Mouse (Mus musculus) intestine, embryonic 16.5 days (tissue): Measurements from ENCODE around the gene Smim6. TPM values are rescaled to one million over a fixed set of nuclear protein-coding genes. Genes with fewer than 3 reads are reported as not detected.

Experiments used
- ATAC-seq: fragments of 200-750 bp; cut with Nextera tagmentation; 2 replicates; pipeline ENCODE4 v1.8.0; 2017; ENCODE audit warnings: moderate TSS enrichment, moderate library complexity
- H3K27ac ChIP-seq: fragments of 300-500 bp; sonication (generic); 2 replicates; pipeline ENCODE4 v1.5.1; 2014; ENCODE audit warnings: mild to moderate bottlenecking, low read length
- H3K27me3 ChIP-seq: fragments of 300-500 bp; sonication (generic); replicated peaks from 2 replicates; pipeline ENCODE4 v1.6.1; 2014; ENCODE audit warnings: low read length, control low read depth, mixed read lengths; ENCODE audit not compliant: control insufficient read depth, insufficient read depth
- H3K36me3 ChIP-seq: fragments of 300-500 bp; sonication (generic); 2 replicates; pipeline ENCODE4 v1.6.1; 2014; ENCODE audit warnings: low read length, control low read depth; ENCODE audit not compliant: control insufficient read depth, insufficient read depth
- H3K4me1 ChIP-seq: fragments of 300-500 bp; sonication (generic); 2 replicates; pipeline ENCODE4 v1.6.1; 2014; ENCODE audit warnings: low read length, control low read depth, mixed read lengths; ENCODE audit not compliant: control insufficient read depth, insufficient read depth
- H3K4me2 ChIP-seq: fragments of 300-500 bp; sonication (generic); 2 replicates; pipeline ENCODE4 v1.6.1; 2014; ENCODE audit warnings: low read depth, low read length, control low read depth
- H3K4me3 ChIP-seq: fragments of 300-500 bp; sonication (generic); 2 replicates; pipeline ENCODE4 v1.5.1; 2014; ENCODE audit warnings: mild to moderate bottlenecking, low read length
- H3K9ac ChIP-seq: fragments of 300-500 bp; sonication (generic); 2 replicates; pipeline ENCODE4 v1.6.1; 2014; ENCODE audit warnings: low read depth, low read length
- H3K9me3 ChIP-seq: fragments of 300-500 bp; sonication (generic); 2 replicates; pipeline ENCODE4 v1.6.1; 2016; ENCODE audit warnings: low read length, control low read depth; ENCODE audit not compliant: control insufficient read depth
- WGBS: fragments of 180-500 bp; shearing (Covaris S2); extraction: QIAGEN DNeasy Blood & Tissue Kit; methylation state at CpG from one replicate; pipeline ENCODE4 v1.1.7; 2014; 5-methylcytosine and 5-hydroxymethylcytosine counted together
- polyA plus RNA-seq: library from polyadenylated mRNA; unstranded; fragments of >200 nt; fragmentation: Nextera tagmentation; extraction: Ambion mirVana; gene quantifications from 2 replicates; pipeline ENCODE4 v1.2.1, GENCODE M21; 2015

The Smim6 gene
- polyA plus RNA-seq, 1 experiment from 2014 or later, result 38.6 TPM

DNA sequence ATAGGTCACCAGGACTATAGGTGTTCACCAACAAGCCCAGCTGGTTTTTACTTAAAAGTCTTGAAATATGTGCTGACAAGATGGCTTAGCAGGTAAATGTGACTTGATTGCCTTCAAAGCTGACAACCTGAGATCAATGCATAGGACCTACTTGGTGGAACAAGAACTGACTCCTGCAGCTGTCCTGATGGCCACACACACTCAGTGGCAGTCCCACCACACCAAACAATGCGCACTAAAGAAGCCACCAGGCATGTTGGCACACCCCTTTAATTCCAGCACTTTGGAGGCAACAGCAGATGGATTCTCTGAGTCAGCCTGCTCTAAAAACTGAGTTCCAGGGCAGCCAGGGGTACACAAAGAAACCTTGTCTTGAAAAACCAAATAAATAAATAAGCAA, 10.2 kb downstream of the Smim6 start:
- Histone ChIP-seq H3K4me3 (no peak overlapping the region), H3K27me3 (no peaks in the 10 kb centered on the region), H3K9me3 (no peaks in the 10 kb centered on the region), H3K36me3 (0 out of 2 replicates have a peak, but pooled peaks cover 6% of the 10 kb centered on the region), H3K27ac (no peak overlapping the region), H3K9ac (no peak overlapping the region), H3K4me2 (no peak overlapping the region), H3K4me1 (no peaks in the 10 kb centered on the region)
- WGBS, result 95% methylated on average over 1 of the region's 1 CpGs
- no peak for ATAC-seq

GRCm38 (mm10) chr11:115929031-115929430, 17.2 kb downstream of the Smim6 start:
- Histone ChIP-seq H3K4me3 (no peak overlapping the region), H3K27me3 (no peaks in the 10 kb centered on the region), H3K9me3 (no peaks in the 10 kb centered on the region), H3K4me2 (no peak overlapping the region), H3K9ac (no peak overlapping the region), H3K27ac (no peak overlapping the region), H3K36me3 (peaks cover 3% of the 10 kb centered on the region; the same call in 1 of the 2 replicates), H3K4me1 (peaks cover 6% of the 10 kb centered on the region)
- ATAC-seq, result no peak
- WGBS, result 86% methylated on average over 8 of the region's 8 CpGs

DNA sequence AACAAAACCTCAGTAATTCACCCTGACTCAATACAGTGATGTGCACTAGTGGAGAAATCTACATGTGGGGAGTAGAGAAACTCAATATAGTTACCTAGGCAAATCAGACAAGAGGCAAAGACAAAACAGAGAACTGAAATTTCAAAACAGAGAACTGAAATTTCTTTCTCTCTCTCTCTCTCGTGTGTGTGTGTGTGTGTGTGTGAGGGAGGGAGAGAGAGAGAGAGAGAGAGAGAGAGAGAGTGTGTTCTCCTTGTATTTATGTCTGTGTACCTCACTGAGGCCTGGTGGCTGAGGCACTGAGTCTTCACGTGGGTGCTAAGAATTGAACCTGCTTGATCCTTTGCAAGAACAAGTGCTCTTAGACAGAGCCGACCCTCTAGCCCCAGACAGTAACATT, 18.0 kb downstream of the Smim6 start:
- Histone ChIP-seq H3K9me3 (no peaks in the 10 kb centered on the region), H3K4me3 (no peak overlapping the region), H3K9ac (no peak overlapping the region), H3K4me1 (peaks cover 14% of the 10 kb centered on the region), H3K36me3 (peaks cover 3% of the 10 kb centered on the region; the same call in 1 of the 2 replicates), H3K27ac (no peak overlapping the region), H3K4me2 (no peak overlapping the region), H3K27me3 (no peaks in the 10 kb centered on the region)
- no peak for ATAC-seq
- WGBS, result 68% methylated on average over 3 of the region's 3 CpGs

GRCm38 (mm10) chr11:115931235-115931634, 19.4 kb downstream of the Smim6 start:
- Histone ChIP-seq H3K27me3 (no peaks in the 10 kb centered on the region), H3K4me1 (peaks cover 15% of the 10 kb centered on the region), H3K27ac (no peak overlapping the region), H3K4me3 (no peak overlapping the region), H3K9me3 (no peaks in the 10 kb centered on the region), H3K4me2 (no peak overlapping the region), H3K36me3 (peaks cover 3% of the 10 kb centered on the region; the same call in 1 of the 2 replicates), H3K9ac (no peak overlapping the region)
- WGBS, result 72% methylated on average over 3 of the region's 3 CpGs
- no peak for ATAC-seq

- peak within 1 kb of the TSS; percentile 85 for H3K9ac ChIP-seq
- H3K4me3 ChIP-seq, result peak within 1 kb of the TSS; percentile 71
- peak; percentile 100 for ATAC-seq
- peaks cover 15% of the 10 kb centered on the region for H3K4me1 ChIP-seq
- H3K27me3 ChIP-seq, result no peaks in the 10 kb centered on the region
- H3K9me3 ChIP-seq, result no peaks in the 10 kb centered on the region
- no peak within 1 kb of the TSS for H3K27ac ChIP-seq
- under 1% methylated on average over 28 of the region's 28 CpGs for WGBS
- peak within 1 kb of the TSS; percentile 85 for H3K4me2 ChIP-seq
- H3K36me3 ChIP-seq, result no peaks in the 10 kb centered on the region; the same call in 1 of the 2 replicates
These were observed 21.4 kb downstream of the Smim6 start, which contains the start of the genes Sap30bp and Recql5 for GRCm38 (mm10) chr11:115933108-115933746. Gene Sap30bp, plus strand, starts transcription at chr11:115933282. Gene Recql5, minus strand, starts transcription at chr11:115933477.

- Histone ChIP-seq H3K27ac (no peak overlapping the region), H3K4me3 (peak overlapping the region; percentile 71), H3K4me2 (peak overlapping the region; percentile 85), H3K36me3 (no peaks in the 10 kb centered on the region; the same call in 1 of the 2 replicates), H3K4me1 (peaks cover 15% of the 10 kb centered on the region), H3K9ac (peak overlapping the region; percentile 85), H3K27me3 (no peaks in the 10 kb centered on the region), H3K9me3 (no peaks in the 10 kb centered on the region)
- WGBS, result under 1% methylated on average over 16 of the region's 16 CpGs
- ATAC-seq, result peak; percentile 59
These were observed 21.9 kb downstream of the Smim6 start for GRCm38 (mm10) chr11:115933747-115934110.

DNA sequence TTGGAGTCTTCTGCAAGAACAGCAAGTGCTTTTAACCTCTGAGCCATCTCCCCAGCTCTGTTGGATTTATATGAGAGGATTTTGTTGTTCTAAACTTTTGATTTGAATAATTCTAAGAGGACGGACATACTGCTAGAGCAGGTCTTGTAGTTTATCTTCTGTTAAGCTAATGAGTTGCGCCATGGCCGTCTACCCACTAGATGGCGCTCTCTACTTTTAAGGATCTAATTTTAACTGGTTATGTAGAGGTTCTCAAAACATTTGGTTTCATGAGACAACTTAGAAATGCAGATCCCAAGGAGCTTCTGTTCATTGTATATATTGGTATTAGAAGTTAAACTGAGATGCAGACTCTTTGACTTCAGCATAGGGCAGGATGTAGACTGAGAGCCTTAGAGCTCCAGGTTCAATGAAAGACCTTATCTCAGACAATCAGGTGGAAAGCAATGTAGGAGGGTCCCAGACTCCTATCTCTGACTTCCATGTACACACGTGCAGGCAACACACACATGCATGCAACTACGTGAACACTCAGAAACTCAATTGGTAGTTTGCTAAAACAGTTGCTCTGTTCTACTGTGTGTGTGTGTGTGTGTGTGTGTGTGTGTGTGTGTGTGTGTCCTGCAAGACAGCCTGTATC, 28.0 kb downstream of the Smim6 start:
- H3K4me3 ChIP-seq, result no peak overlapping the region
- peaks cover 4% of the 10 kb centered on the region; the same call in 1 of the 2 replicates for H3K36me3 ChIP-seq
- no peak overlapping the region for H3K4me2 ChIP-seq
- H3K9ac ChIP-seq, result no peak overlapping the region
- H3K4me1 ChIP-seq, result peaks cover under 1% of the 10 kb centered on the region
- no peaks in the 10 kb centered on the region for H3K9me3 ChIP-seq
- H3K27me3 ChIP-seq, result no peaks in the 10 kb centered on the region
- ATAC-seq, result no peak; the same call in 1 of the 2 replicates
- no peak overlapping the region for H3K27ac ChIP-seq
- WGBS, result 34% methylated on average over 6 of the region's 6 CpGs

DNA sequence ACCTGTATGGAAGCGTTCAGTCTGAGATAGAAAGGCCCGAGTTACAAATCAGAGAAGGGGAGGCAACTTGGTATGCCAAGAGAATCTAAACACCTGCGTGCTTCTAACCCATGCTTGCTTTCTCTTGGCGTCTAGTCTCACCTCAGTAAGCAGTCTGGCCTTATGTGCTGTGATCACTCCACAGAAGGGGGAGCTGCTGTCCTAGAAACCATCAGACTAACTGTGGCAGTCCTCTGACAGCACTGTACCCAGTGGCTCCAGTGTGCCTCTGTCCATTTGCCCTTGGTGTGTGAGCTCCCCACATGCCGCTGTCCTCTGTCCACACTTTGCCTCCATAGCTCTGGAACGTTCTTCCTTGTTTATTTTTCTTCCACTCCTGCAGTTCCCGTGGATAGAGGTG, 30.2 kb downstream of the Smim6 start:
- H3K4me3 ChIP-seq, result no peak overlapping the region
- H3K27me3 ChIP-seq, result no peaks in the 10 kb centered on the region
- WGBS, result 83% methylated on average over 7 of the region's 7 CpGs
- no peak overlapping the region for H3K4me2 ChIP-seq
- no peaks in the 10 kb centered on the region for H3K4me1 ChIP-seq
- H3K27ac ChIP-seq, result no peak overlapping the region
- no peak overlapping the region for H3K9ac ChIP-seq
- ATAC-seq, result no peak
- no peaks in the 10 kb centered on the region for H3K9me3 ChIP-seq
- H3K36me3 ChIP-seq, result peaks cover 4% of the 10 kb centered on the region; the same call in 1 of the 2 replicates

DNA sequence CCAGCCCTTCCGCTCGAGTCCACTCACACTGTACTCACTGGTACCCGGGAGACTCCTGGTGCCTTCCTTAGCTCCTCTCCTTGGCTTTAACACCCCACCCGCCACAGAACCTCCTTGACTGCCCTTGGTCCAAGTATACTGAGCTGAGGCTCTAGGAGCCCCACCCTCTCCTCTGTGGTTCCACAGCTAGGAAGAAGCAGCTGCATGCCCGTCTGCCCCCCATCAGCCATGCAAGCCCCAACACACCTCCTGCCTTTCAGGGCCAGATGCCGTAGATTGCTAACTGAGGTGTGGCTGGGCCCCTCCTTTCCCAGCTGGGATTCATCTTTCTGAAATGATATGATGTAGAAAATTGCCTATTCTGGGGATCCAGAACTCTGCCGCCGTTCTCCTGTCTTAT, 33.4 kb downstream of the Smim6 start:
- H3K36me3 ChIP-seq, result peaks cover 4% of the 10 kb centered on the region; the same call in 1 of the 2 replicates
- no peak overlapping the region for H3K27ac ChIP-seq
- H3K27me3 ChIP-seq, result no peaks in the 10 kb centered on the region
- no peak overlapping the region for H3K9ac ChIP-seq
- no peaks in the 10 kb centered on the region for H3K9me3 ChIP-seq
- no peaks in the 10 kb centered on the region for H3K4me1 ChIP-seq
- ATAC-seq, result no peak
- no peak overlapping the region for H3K4me3 ChIP-seq
- H3K4me2 ChIP-seq, result no peak overlapping the region
- 87% methylated on average over 8 of the region's 8 CpGs for WGBS
